Mouse (Mus musculus): ENCODE measurements at regions not wholly inside any gene's neighbourhood (a gene's known extent, or its start where the extent isn't known, plus 50 kb on each side); places are given as distances from the start of the nearest gene placed in this dataset. TPM values are rescaled to one million over a fixed set of nuclear protein-coding genes. Genes with fewer than 3 reads are reported as not detected.
A peak's percentile ranks its signal among the peaks of the same experiment; 100 is the strongest.

GRCm38 (mm10) chr12:110220516-110220915 is 58.4 kb upstream of the Dio3 start:
- WGBS: 73% methylated on average over 8 of the region's 8 CpGs
- Histone ChIP-seq H3K36me3 (ENCODE audit: insufficient read depth) (no peaks in the 10 kb centered on the region), H3K9ac (no peak overlapping the region), H3K4me2 (ENCODE audit: low read depth) (no peak overlapping the region), H3K27ac (ENCODE audit: low read depth, low read length) (no peak overlapping the region), H3K4me3 (ENCODE audit: low read depth, low read length) (no peak overlapping the region), H3K4me1 (ENCODE audit: insufficient read depth) (no peaks in the 10 kb centered on the region), H3K27me3 (ENCODE audit: insufficient read depth, low read length) (no peaks in the 10 kb centered on the region), H3K9me3 (ENCODE audit: low read length) (no peaks in the 10 kb centered on the region)
- TF ChIP-seq CTCF (IDR thresholded peaks at IDR 0.05; ENCODE audit: low read depth): no peak
- no peak for ATAC-seq
- DNase-seq: no peak

- Histone ChIP-seq H3K9me3 (ENCODE audit: low read length) (no peaks in the 10 kb centered on the region), H3K4me3 (ENCODE audit: low read depth, low read length) (no peak overlapping the region), H3K9ac (no peak overlapping the region), H3K36me3 (ENCODE audit: insufficient read depth) (no peaks in the 10 kb centered on the region), H3K4me2 (ENCODE audit: low read depth) (no peak overlapping the region), H3K27ac (ENCODE audit: low read depth, low read length) (no peak overlapping the region), H3K27me3 (ENCODE audit: insufficient read depth, low read length) (no peaks in the 10 kb centered on the region), H3K4me1 (ENCODE audit: insufficient read depth) (no peaks in the 10 kb centered on the region)
- ATAC-seq (peak; percentile 38), DNase-seq (no peak)
- WGBS: 36% methylated on average over 4 of the region's 4 CpGs
- no peak for TF ChIP-seq CTCF (IDR thresholded peaks at IDR 0.05; ENCODE audit: low read depth)
These were observed 57.7 kb upstream of the Dio3 start for GRCm38 (mm10) chr12:110221184-110221583.

DNA sequence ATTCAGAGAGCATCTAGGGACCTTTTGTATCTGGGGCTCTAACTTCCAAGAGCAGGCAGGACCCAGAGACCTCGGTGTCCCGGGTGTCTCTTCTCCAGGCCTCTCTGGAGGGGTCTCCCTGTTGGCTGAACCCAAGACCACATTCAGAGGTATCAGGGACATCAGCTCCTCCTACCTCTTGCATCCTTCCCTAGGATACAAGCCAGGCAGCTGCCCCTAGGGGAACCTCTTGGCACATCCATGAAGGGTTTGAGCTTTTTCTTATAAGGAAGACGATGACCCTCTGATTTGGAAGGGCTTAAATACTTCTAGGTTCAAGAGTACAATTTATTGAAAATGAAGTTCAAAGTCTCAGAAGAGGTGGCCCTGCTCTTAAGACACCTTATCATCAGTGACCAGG is 57.2 kb upstream of the Dio3 start:
- no peak for ATAC-seq
- Histone ChIP-seq H3K27me3 (ENCODE audit: insufficient read depth, low read length) (no peaks in the 10 kb centered on the region), H3K4me2 (ENCODE audit: low read depth) (no peak overlapping the region), H3K9ac (no peak overlapping the region), H3K4me1 (ENCODE audit: insufficient read depth) (no peaks in the 10 kb centered on the region), H3K36me3 (ENCODE audit: insufficient read depth) (no peaks in the 10 kb centered on the region), H3K9me3 (ENCODE audit: low read length) (no peaks in the 10 kb centered on the region), H3K27ac (ENCODE audit: low read depth, low read length) (no peak overlapping the region), H3K4me3 (ENCODE audit: low read depth, low read length) (no peak overlapping the region)
- DNase-seq: no peak
- 32% methylated on average over 3 of the region's 3 CpGs for WGBS
- no peak for TF ChIP-seq CTCF (IDR thresholded peaks at IDR 0.05; ENCODE audit: low read depth)

DNA sequence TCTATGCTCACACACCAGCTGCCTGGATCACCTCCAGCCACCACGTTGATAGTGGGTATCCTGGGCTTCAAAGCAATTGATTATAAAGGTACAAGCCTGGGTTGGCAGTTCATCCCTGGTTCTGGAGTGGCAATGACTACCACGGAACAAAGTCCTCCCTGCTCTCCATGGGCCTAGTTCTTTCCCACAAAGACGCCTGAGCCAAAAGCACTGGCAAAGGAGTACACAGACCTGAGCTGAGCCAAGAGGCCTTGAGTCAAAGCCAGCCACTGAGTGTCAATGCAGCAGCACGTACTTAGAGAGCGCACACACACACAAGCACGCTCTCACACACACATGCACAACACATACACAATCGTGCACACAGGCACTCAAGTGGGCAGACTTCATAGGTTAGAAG is 54.6 kb upstream of the Dio3 start:
- H3K27ac ChIP-seq (ENCODE audit: low read depth, low read length): no peak overlapping the region
- H3K9ac ChIP-seq: no peak overlapping the region
- no peaks in the 10 kb centered on the region for H3K9me3 ChIP-seq (ENCODE audit: low read length)
- no peaks in the 10 kb centered on the region for H3K36me3 ChIP-seq (ENCODE audit: insufficient read depth)
- H3K4me2 ChIP-seq (ENCODE audit: low read depth): no peak overlapping the region
- no peak for TF ChIP-seq CTCF (IDR thresholded peaks at IDR 0.05; ENCODE audit: low read depth)
- H3K27me3 ChIP-seq (ENCODE audit: insufficient read depth, low read length): no peaks in the 10 kb centered on the region
- no peaks in the 10 kb centered on the region for H3K4me1 ChIP-seq (ENCODE audit: insufficient read depth)
- WGBS: 62% methylated on average over 7 of the region's 7 CpGs
- H3K4me3 ChIP-seq (ENCODE audit: low read depth, low read length): no peak overlapping the region
- no peak for ATAC-seq
- peak; percentile 32 for DNase-seq

- ATAC-seq (peak; percentile 61), DNase-seq (peak; percentile 59)
- Histone ChIP-seq H3K9ac (no peak overlapping the region), H3K27me3 (ENCODE audit: insufficient read depth, low read length) (no peaks in the 10 kb centered on the region), H3K4me1 (ENCODE audit: insufficient read depth) (no peaks in the 10 kb centered on the region), H3K36me3 (ENCODE audit: insufficient read depth) (no peaks in the 10 kb centered on the region), H3K4me3 (ENCODE audit: low read depth, low read length) (no peak overlapping the region), H3K9me3 (ENCODE audit: low read length) (no peaks in the 10 kb centered on the region), H3K27ac (ENCODE audit: low read depth, low read length) (no peak overlapping the region), H3K4me2 (ENCODE audit: low read depth) (no peak overlapping the region)
- WGBS: 62% methylated on average over 12 of the region's 12 CpGs
- no peak for TF ChIP-seq CTCF (IDR thresholded peaks at IDR 0.05; ENCODE audit: low read depth)
These were observed 50.9 kb upstream of the Dio3 start for GRCm38 (mm10) chr12:110228011-110228411.

MicroRNAs encoded in the stretch of these regions (microRNA counts, 519-probe panel; counts per million panel counts)
- 1,995 counts per million, percentile 16 among the panel's probes with 10 or more counts for microRNA mmu-miR-1193
- 545 counts per million, percentile 1 among the panel's probes with 10 or more counts for microRNA mmu-miR-1197
- 4,057 counts per million, percentile 47 among the panel's probes with 10 or more counts for microRNA mmu-miR-134
- 4,669 counts per million, percentile 62 among the panel's probes with 10 or more counts for microRNA mmu-miR-154
- not detected for microRNA mmu-miR-299
- 4,204 counts per million, percentile 51 among the panel's probes with 10 or more counts for microRNA mmu-miR-300
- microRNA mmu-miR-3072: not detected
- microRNA mmu-miR-323-3p: 5,800 counts per million, percentile 79 among the panel's probes with 10 or more counts
- not detected for microRNA mmu-miR-323-5p
- 5,188 counts per million, percentile 69 among the panel's probes with 10 or more counts for microRNA mmu-miR-329
- 5,547 counts per million, percentile 76 among the panel's probes with 10 or more counts for microRNA mmu-miR-369-3p
- 4,510 counts per million, percentile 58 among the panel's probes with 10 or more counts for microRNA mmu-miR-369-5p
- microRNA mmu-miR-376a: 5,720 counts per million, percentile 78 among the panel's probes with 10 or more counts
- microRNA mmu-miR-376b: 6,997 counts per million, percentile 91 among the panel's probes with 10 or more counts
- microRNA mmu-miR-376c: 5,667 counts per million, percentile 78 among the panel's probes with 10 or more counts
- microRNA mmu-miR-377: 5,508 counts per million, percentile 74 among the panel's probes with 10 or more counts
- 3,113 counts per million, percentile 27 among the panel's probes with 10 or more counts for microRNA mmu-miR-379
- 1,995 counts per million, percentile 16 among the panel's probes with 10 or more counts for microRNA mmu-miR-380-3p
- microRNA mmu-miR-380-5p: not detected
- microRNA mmu-miR-381: 5,295 counts per million, percentile 70 among the panel's probes with 10 or more counts
- microRNA mmu-miR-382: 6,279 counts per million, percentile 82 among the panel's probes with 10 or more counts
- 1,876 counts per million, percentile 14 among the panel's probes with 10 or more counts for microRNA mmu-miR-409-3p
- 4,004 counts per million, percentile 45 among the panel's probes with 10 or more counts for microRNA mmu-miR-409-5p
- microRNA mmu-miR-410: 6,572 counts per million, percentile 87 among the panel's probes with 10 or more counts
- microRNA mmu-miR-411: 3,885 counts per million, percentile 43 among the panel's probes with 10 or more counts
- microRNA mmu-miR-412: not detected
- not detected for microRNA mmu-miR-453
- not detected for microRNA mmu-miR-485
- microRNA mmu-miR-487b: 6,652 counts per million, percentile 87 among the panel's probes with 10 or more counts
- not detected for microRNA mmu-miR-494
- microRNA mmu-miR-495: 6,359 counts per million, percentile 83 among the panel's probes with 10 or more counts
- 2,341 counts per million, percentile 19 among the panel's probes with 10 or more counts for microRNA mmu-miR-496
- 2,754 counts per million, percentile 21 among the panel's probes with 10 or more counts for microRNA mmu-miR-539
- 4,151 counts per million, percentile 49 among the panel's probes with 10 or more counts for microRNA mmu-miR-541
- microRNA mmu-miR-543: 5,508 counts per million, percentile 74 among the panel's probes with 10 or more counts
- not detected for microRNA mmu-miR-544
- not detected for microRNA mmu-miR-654-3p
- not detected for microRNA mmu-miR-654-5p
- microRNA mmu-miR-666-3p: not detected
- not detected for microRNA mmu-miR-666-5p
- microRNA mmu-miR-667: 3,845 counts per million, percentile 42 among the panel's probes with 10 or more counts
- not detected for microRNA mmu-miR-668
- microRNA mmu-miR-679: not detected
- not detected for microRNA mmu-miR-758
- not detected for microRNA mmu-miR-882

Small RNA genes in the stretch of these regions (microRNA-seq; reads per million reads assigned to microRNA genes)
- 0 reads per million in 2 experiments for gene Gm24321
- gene Gm25252: 0 reads per million in 2 experiments
- gene Gm25750: 0 reads per million in 2 experiments
- 0 to 0.39 reads per million in 2 experiments for gene Gm27379
- 0 reads per million in 2 experiments for gene Gm44322
- gene Mir1193: 476 to 607 reads per million in 2 experiments
- 6.2 to 11.2 reads per million in 2 experiments for gene Mir1197
- gene Mir134: 803 to 1,050 reads per million in 2 experiments
- 2,289 to 2,674 reads per million in 2 experiments for gene Mir154
- 0 reads per million in 2 experiments for gene Mir299a
- gene Mir299b: 0 reads per million in 2 experiments
- 1,238 to 1,311 reads per million in 2 experiments for gene Mir300
- 44.2 to 92.7 reads per million in 2 experiments for gene Mir3072
- 1,516 to 1,965 reads per million in 2 experiments for gene Mir323
- 227 to 379 reads per million in 2 experiments for gene Mir329
- 7,659 to 8,723 reads per million in 2 experiments for gene Mir369
- 0 reads per million in 2 experiments for gene Mir376a
- 622 to 852 reads per million in 2 experiments for gene Mir376b
- 589 to 646 reads per million in 2 experiments for gene Mir376c
- 71.5 to 73.5 reads per million in 2 experiments for gene Mir377
- 2,850 to 4,030 reads per million in 2 experiments for gene Mir379
- gene Mir380: 0 reads per million in 2 experiments
- gene Mir381: 4,425 to 5,351 reads per million in 2 experiments
- gene Mir382: 5,590 to 7,244 reads per million in 2 experiments
- gene Mir409: 0 reads per million in 2 experiments
- 291 to 303 reads per million in 2 experiments for gene Mir410
- gene Mir411: 7,229 to 8,528 reads per million in 2 experiments
- 113 to 131 reads per million in 2 experiments for gene Mir412
- 0 reads per million in 2 experiments for gene Mir453
- 469 to 481 reads per million in 2 experiments for gene Mir485
- gene Mir487b: 32,912 to 41,669 reads per million in 2 experiments
- gene Mir494: 109 to 134 reads per million in 2 experiments
- 134 to 223 reads per million in 2 experiments for gene Mir495
- 298 to 1,044 reads per million in 2 experiments for gene Mir496a
- 0 reads per million in 2 experiments for gene Mir539
- gene Mir541: 2,282 to 3,159 reads per million in 2 experiments
- 376 to 1,205 reads per million in 2 experiments for gene Mir543
- 27.4 to 28.6 reads per million in 2 experiments for gene Mir544
- gene Mir654: 0 reads per million in 2 experiments
- 159 to 220 reads per million in 2 experiments for gene Mir666
- 230 to 240 reads per million in 2 experiments for gene Mir667
- gene Mir668: 185 to 256 reads per million in 2 experiments
- gene Mir679: 37.9 to 53.9 reads per million in 2 experiments
- 44.1 to 82.4 reads per million in 2 experiments for gene Mir758
- gene Mir882: 0 reads per million in 2 experiments
